Mouse (Mus musculus): ENCODE data around the gene Mief2. TPM values are rescaled to one million over a fixed set of nuclear protein-coding genes. Genes with fewer than 3 reads are reported as not detected.

Gene Mief2
- polyA plus RNA-seq, 1 experiment from 2014 or later, result 25.6 TPM

GRCm38 (mm10) chr11:60704023-60704880, 23.9 kb upstream of the Mief2 start:
- Histone ChIP-seq H3K27me3 (ENCODE audit: control insufficient read depth, insufficient read depth, low read length) (no peaks in the 10 kb centered on the region), H3K4me1 (ENCODE audit: control insufficient read depth, insufficient read depth, low read length) (peaks cover 29% of the 10 kb centered on the region), H3K36me3 (ENCODE audit: control insufficient read depth, insufficient read depth, low read length) (peaks cover 42% of the 10 kb centered on the region), H3K9me3 (ENCODE audit: control insufficient read depth, low read length) (no peaks in the 10 kb centered on the region), H3K9ac (replicated peaks; ENCODE audit: low read depth, low read length) (no peak overlapping the region), H3K27ac (ENCODE audit: low read depth, low read length) (no peak overlapping the region), H3K4me2 (ENCODE audit: low read depth, low read length) (no peak overlapping the region), H3K4me3 (ENCODE audit: low read depth, low read length) (no peak overlapping the region)
- 94% methylated on average over 19 of the region's 19 CpGs for WGBS
- no peak for ATAC-seq (ENCODE audit: low read depth)

GRCm38 (mm10) chr11:60705255-60705654, 22.9 kb upstream of the Mief2 start:
- Histone ChIP-seq H3K27me3 (ENCODE audit: control insufficient read depth, insufficient read depth, low read length) (no peaks in the 10 kb centered on the region), H3K9me3 (ENCODE audit: control insufficient read depth, low read length) (no peaks in the 10 kb centered on the region)

GRCm38 (mm10) chr11:60706076-60706475, 22.1 kb upstream of the Mief2 start:
- H3K27me3 ChIP-seq (ENCODE audit: control insufficient read depth, insufficient read depth, low read length), result no peaks in the 10 kb centered on the region
- H3K9me3 ChIP-seq (ENCODE audit: control insufficient read depth, low read length), result no peaks in the 10 kb centered on the region
- H3K4me1 ChIP-seq (ENCODE audit: control insufficient read depth, insufficient read depth, low read length), result peaks cover 23% of the 10 kb centered on the region
- 93% methylated on average over 7 of the region's 7 CpGs for WGBS
- H3K9ac ChIP-seq (replicated peaks; ENCODE audit: low read depth, low read length), result no peak overlapping the region
- H3K36me3 ChIP-seq (ENCODE audit: control insufficient read depth, insufficient read depth, low read length), result peaks cover 60% of the 10 kb centered on the region
- H3K4me2 ChIP-seq (ENCODE audit: low read depth, low read length), result no peak overlapping the region
- H3K27ac ChIP-seq (ENCODE audit: low read depth, low read length), result no peak overlapping the region
- ATAC-seq (ENCODE audit: low read depth), result no peak
- H3K4me3 ChIP-seq (ENCODE audit: low read depth, low read length), result no peak overlapping the region

More at GRCm38 (mm10) chr11:60705255-60705654, 22.9 kb upstream of the Mief2 start:
- H3K4me2 ChIP-seq (ENCODE audit: low read depth, low read length), result no peak overlapping the region
- H3K27ac ChIP-seq (ENCODE audit: low read depth, low read length), result no peak overlapping the region; the same call in 1 of the 2 replicates
- no peak overlapping the region for H3K4me3 ChIP-seq (ENCODE audit: low read depth, low read length)
- H3K36me3 ChIP-seq (ENCODE audit: control insufficient read depth, insufficient read depth, low read length), result peaks cover 52% of the 10 kb centered on the region
- H3K9ac ChIP-seq (replicated peaks; ENCODE audit: low read depth, low read length), result no peak overlapping the region
- H3K4me1 ChIP-seq (ENCODE audit: control insufficient read depth, insufficient read depth, low read length), result peaks cover 29% of the 10 kb centered on the region
- WGBS, result 96% methylated on average over 3 of the region's 3 CpGs
- ATAC-seq (ENCODE audit: low read depth), result no peak

GRCm38 (mm10) chr11:60706696-60707480, 21.3 kb upstream of the Mief2 start:
- no peak overlapping the region for H3K27ac ChIP-seq (ENCODE audit: low read depth, low read length)
- no peak overlapping the region for H3K4me2 ChIP-seq (ENCODE audit: low read depth, low read length)
- peaks cover 68% of the 10 kb centered on the region for H3K36me3 ChIP-seq (ENCODE audit: control insufficient read depth, insufficient read depth, low read length)
- H3K27me3 ChIP-seq (ENCODE audit: control insufficient read depth, insufficient read depth, low read length), result no peaks in the 10 kb centered on the region
- no peak for ATAC-seq (ENCODE audit: low read depth)
- no peak overlapping the region for H3K4me3 ChIP-seq (ENCODE audit: low read depth, low read length)
- 88% methylated on average over 14 of the region's 14 CpGs for WGBS
- H3K9ac ChIP-seq (replicated peaks; ENCODE audit: low read depth, low read length), result no peak overlapping the region
- peaks cover 15% of the 10 kb centered on the region; the same call in 1 of the 2 replicates for H3K4me1 ChIP-seq (ENCODE audit: control insufficient read depth, insufficient read depth, low read length)
- no peaks in the 10 kb centered on the region for H3K9me3 ChIP-seq (ENCODE audit: control insufficient read depth, low read length)

- no peaks in the 10 kb centered on the region for H3K27me3 ChIP-seq (ENCODE audit: control insufficient read depth, insufficient read depth, low read length)
- WGBS, result 92% methylated on average over 3 of the region's 3 CpGs
- peaks cover 12% of the 10 kb centered on the region; the same call in 1 of the 2 replicates for H3K4me1 ChIP-seq (ENCODE audit: control insufficient read depth, insufficient read depth, low read length)
- H3K9ac ChIP-seq (replicated peaks; ENCODE audit: low read depth, low read length), result no peak overlapping the region
- peaks cover 76% of the 10 kb centered on the region for H3K36me3 ChIP-seq (ENCODE audit: control insufficient read depth, insufficient read depth, low read length)
- no peak overlapping the region for H3K27ac ChIP-seq (ENCODE audit: low read depth, low read length)
- no peaks in the 10 kb centered on the region for H3K9me3 ChIP-seq (ENCODE audit: control insufficient read depth, low read length)
- ATAC-seq (ENCODE audit: low read depth), result no peak
- no peak overlapping the region for H3K4me2 ChIP-seq (ENCODE audit: low read depth, low read length)
- H3K4me3 ChIP-seq (ENCODE audit: low read depth, low read length), result no peak overlapping the region
These were observed 20.5 kb upstream of the Mief2 start for GRCm38 (mm10) chr11:60707672-60708071.

GRCm38 (mm10) chr11:60708631-60709030, 19.6 kb upstream of the Mief2 start:
- Histone ChIP-seq H3K4me1 (ENCODE audit: control insufficient read depth, insufficient read depth, low read length) (0 out of 2 replicates have a peak, but pooled peaks cover 3% of the 10 kb centered on the region), H3K9ac (replicated peaks; ENCODE audit: low read depth, low read length) (no peak overlapping the region), H3K27me3 (ENCODE audit: control insufficient read depth, insufficient read depth, low read length) (no peaks in the 10 kb centered on the region), H3K4me2 (ENCODE audit: low read depth, low read length) (no peak overlapping the region), H3K9me3 (ENCODE audit: control insufficient read depth, low read length) (no peaks in the 10 kb centered on the region), H3K27ac (ENCODE audit: low read depth, low read length) (no peak overlapping the region), H3K36me3 (ENCODE audit: control insufficient read depth, insufficient read depth, low read length) (peaks cover 86% of the 10 kb centered on the region), H3K4me3 (ENCODE audit: low read depth, low read length) (no peak overlapping the region)
- ATAC-seq (ENCODE audit: low read depth), result no peak
- WGBS, result 94% methylated on average over 10 of the region's 10 CpGs

- Histone ChIP-seq H3K27ac (ENCODE audit: low read depth, low read length) (no peak overlapping the region), H3K4me3 (ENCODE audit: low read depth, low read length) (no peak overlapping the region), H3K9me3 (ENCODE audit: control insufficient read depth, low read length) (no peaks in the 10 kb centered on the region), H3K9ac (replicated peaks; ENCODE audit: low read depth, low read length) (no peak overlapping the region), H3K4me2 (ENCODE audit: low read depth, low read length) (no peak overlapping the region), H3K27me3 (ENCODE audit: control insufficient read depth, insufficient read depth, low read length) (no peaks in the 10 kb centered on the region), H3K36me3 (ENCODE audit: control insufficient read depth, insufficient read depth, low read length) (peaks cover 94% of the 10 kb centered on the region), H3K4me1 (ENCODE audit: control insufficient read depth, insufficient read depth, low read length) (no peaks in the 10 kb centered on the region)
- 96% methylated on average over 45 of the region's 45 CpGs for WGBS
- ATAC-seq (ENCODE audit: low read depth), result no peak
These were observed 18.4 kb upstream of the Mief2 start for GRCm38 (mm10) chr11:60709481-60710465.

- H3K9me3 ChIP-seq (ENCODE audit: control insufficient read depth, low read length), result no peaks in the 10 kb centered on the region
- WGBS, result 95% methylated on average over 17 of the region's 17 CpGs
- no peaks in the 10 kb centered on the region for H3K4me1 ChIP-seq (ENCODE audit: control insufficient read depth, insufficient read depth, low read length)
- H3K4me2 ChIP-seq (ENCODE audit: low read depth, low read length), result no peak overlapping the region
- no peak overlapping the region for H3K9ac ChIP-seq (replicated peaks; ENCODE audit: low read depth, low read length)
- H3K36me3 ChIP-seq (ENCODE audit: control insufficient read depth, insufficient read depth, low read length), result peaks cover 96% of the 10 kb centered on the region
- no peak overlapping the region for H3K27ac ChIP-seq (ENCODE audit: low read depth, low read length)
- ATAC-seq (ENCODE audit: low read depth), result no peak
- H3K27me3 ChIP-seq (ENCODE audit: control insufficient read depth, insufficient read depth, low read length), result no peaks in the 10 kb centered on the region
- H3K4me3 ChIP-seq (ENCODE audit: low read depth, low read length), result no peak overlapping the region
These were observed 17.0 kb upstream of the Mief2 start for GRCm38 (mm10) chr11:60711218-60711617.

All from neural tube, embryonic 14.5 days (tissue).